Mouse (Mus musculus) hindbrain, embryonic 12.5 days (tissue): ENCODE measurements around the gene Prr13. TPM values are rescaled to one million over a fixed set of nuclear protein-coding genes. Genes with fewer than 3 reads are reported as not detected.

Source experiments
- ATAC-seq: fragments of 200-750 bp; cut with Nextera tagmentation; 2 replicates; pipeline ENCODE4 v1.8.0; 2017; ENCODE audit warnings: moderate TSS enrichment; ENCODE audit not compliant: low FRiP score
- H3K27ac ChIP-seq: fragments of 300-500 bp; sonication (generic); 2 replicates; pipeline ENCODE4 v1.5.1; 2016; ENCODE audit warnings: mild to moderate bottlenecking
- H3K27me3 ChIP-seq: fragments of 300-500 bp; sonication (generic); 2 replicates; pipeline ENCODE4 v1.6.1; 2016; ENCODE audit warnings: mild to moderate bottlenecking
- H3K36me3 ChIP-seq: fragments of 300-500 bp; sonication (generic); 2 replicates; pipeline ENCODE4 v1.6.1; 2016; ENCODE audit warnings: mild to moderate bottlenecking
- H3K4me1 ChIP-seq: fragments of 300-500 bp; sonication (generic); 2 replicates; pipeline ENCODE4 v1.6.1; 2016
- H3K4me2 ChIP-seq: fragments of 300-500 bp; sonication (generic); replicated peaks from 2 replicates; pipeline ENCODE4 v1.6.1; 2016; ENCODE audit warnings: mild to moderate bottlenecking
- H3K4me3 ChIP-seq: fragments of 300-500 bp; sonication (generic); 2 replicates; pipeline ENCODE4 v1.5.1; 2016; ENCODE audit warnings: mild to moderate bottlenecking
- H3K9ac ChIP-seq: fragments of 300-500 bp; sonication (generic); 2 replicates; pipeline ENCODE4 v1.6.1; 2016; ENCODE audit warnings: mild to moderate bottlenecking, moderate library complexity
- H3K9me3 ChIP-seq: fragments of 300-500 bp; sonication (generic); replicated peaks from 2 replicates; pipeline ENCODE4 v1.6.1; 2016; ENCODE audit warnings: mild to moderate bottlenecking
- WGBS: fragments of 180-500 bp; shearing (Covaris S2); methylation state at CpG from one replicate; pipeline ENCODE4 v1.1.7; 2016; 5-methylcytosine and 5-hydroxymethylcytosine counted together
- polyA plus RNA-seq: library from polyadenylated mRNA; unstranded; fragments of >200 nt; fragmentation: Nextera tagmentation; extraction: Ambion mirVana; gene quantifications from 2 replicates; pipeline ENCODE4 v1.2.1, GENCODE M21; 2016

The Prr13 gene
- polyA plus RNA-seq, 1 experiment from 2014 or later, result 89.7 TPM

DNA sequence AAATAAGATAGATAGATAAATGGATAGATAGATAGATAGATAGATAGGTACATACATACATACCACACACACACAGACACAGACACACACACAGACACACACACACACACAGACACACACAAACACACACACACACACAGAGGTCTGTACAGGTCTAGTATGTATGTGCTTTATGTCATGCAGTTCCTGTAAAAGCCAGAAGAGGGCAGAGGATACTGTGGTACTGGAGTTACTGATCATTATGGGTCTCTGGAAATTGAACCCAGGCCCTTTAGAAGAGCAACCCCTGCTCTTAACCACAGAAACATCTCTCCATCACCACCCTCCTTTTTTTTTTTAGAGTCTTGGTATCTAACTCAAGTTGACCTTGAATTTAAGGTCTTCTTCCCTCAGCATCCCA, 4.8 kb downstream of the Prr13 start:
- ATAC-seq, result no peak
- H3K27me3 ChIP-seq, result no peaks in the 10 kb centered on the region
- no peak overlapping the region for H3K9ac ChIP-seq
- H3K4me1 ChIP-seq, result peaks cover 20% of the 10 kb centered on the region
- H3K4me3 ChIP-seq, result no peak overlapping the region
- H3K27ac ChIP-seq, result no peak overlapping the region
- no peak overlapping the region for H3K4me2 ChIP-seq
- H3K9me3 ChIP-seq, result no peaks in the 10 kb centered on the region
- 0 out of 2 replicates have a peak, but pooled peaks cover 7% of the 10 kb centered on the region for H3K36me3 ChIP-seq

DNA sequence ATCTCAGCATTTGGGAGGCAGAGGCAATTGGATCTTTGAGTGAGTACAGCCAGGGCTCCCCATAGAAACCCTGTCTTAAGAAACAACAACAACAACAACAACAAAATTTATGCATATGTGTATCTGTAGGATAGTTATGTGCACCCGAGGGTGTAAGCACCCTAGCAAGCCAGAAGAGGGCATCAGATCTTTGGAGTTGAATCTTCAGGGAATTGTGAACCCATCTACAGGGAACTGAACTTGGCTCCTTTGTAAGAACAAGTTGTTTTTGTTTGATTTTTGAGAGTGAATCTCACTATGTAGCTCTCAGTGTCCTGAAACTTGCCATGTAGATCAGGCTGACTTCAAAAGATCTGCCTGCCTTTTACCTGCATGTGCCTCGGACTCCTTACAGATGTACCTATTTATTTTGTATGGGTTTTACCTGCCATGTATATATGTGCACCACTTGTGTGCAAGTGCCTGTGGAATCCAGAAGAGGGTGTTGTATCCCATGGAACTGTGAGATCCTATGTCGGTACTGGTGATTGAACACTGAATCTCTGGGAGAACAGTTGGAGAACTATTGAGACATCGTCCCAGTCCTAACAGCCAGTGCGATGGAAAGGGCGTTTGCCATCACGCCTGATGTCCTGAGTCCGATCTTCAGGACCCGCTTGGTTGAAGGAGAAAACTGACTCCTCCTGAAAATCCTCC, 10.0 kb downstream of the Prr13 start:
- Histone ChIP-seq H3K9ac (no peak overlapping the region), H3K36me3 (no peaks in the 10 kb centered on the region), H3K27me3 (no peaks in the 10 kb centered on the region), H3K27ac (no peak overlapping the region), H3K4me3 (no peak overlapping the region), H3K4me2 (no peak overlapping the region), H3K9me3 (no peaks in the 10 kb centered on the region), H3K4me1 (peaks cover 7% of the 10 kb centered on the region)
- WGBS, result 95% methylated on average over 9 of the region's 9 CpGs
- no peak for ATAC-seq

DNA sequence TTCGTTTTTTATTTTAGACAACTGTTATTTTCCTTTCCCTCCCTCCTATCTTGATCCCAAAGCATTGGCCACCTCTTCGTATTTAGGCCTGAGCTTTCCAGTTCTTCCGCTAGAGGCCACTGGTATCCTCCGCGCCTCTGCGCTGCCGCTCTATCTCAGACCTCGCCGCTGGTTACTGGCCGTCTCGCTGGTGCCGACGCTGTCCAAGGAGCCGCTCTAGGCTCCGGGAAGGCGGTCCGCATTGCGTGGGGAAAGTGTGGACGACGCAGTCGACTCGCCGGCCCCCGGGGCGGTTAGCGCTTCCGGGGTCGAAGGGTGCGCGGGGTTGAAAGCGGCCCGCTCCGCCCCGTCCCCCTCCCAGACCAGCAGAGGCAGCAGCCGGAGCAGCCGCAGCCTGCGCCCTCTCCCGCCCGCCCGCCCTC, 11.4 kb downstream of the Prr13 start, which contains the start of gene Pcbp2:
TSS of gene Pcbp2 (plus strand) at position 357 of the 422 bp plus-strand sequence.
- peak within 1 kb of the TSS; percentile 71 for H3K4me2 ChIP-seq
- WGBS, result under 1% methylated on average over 31 of the region's 40 CpGs

DNA sequence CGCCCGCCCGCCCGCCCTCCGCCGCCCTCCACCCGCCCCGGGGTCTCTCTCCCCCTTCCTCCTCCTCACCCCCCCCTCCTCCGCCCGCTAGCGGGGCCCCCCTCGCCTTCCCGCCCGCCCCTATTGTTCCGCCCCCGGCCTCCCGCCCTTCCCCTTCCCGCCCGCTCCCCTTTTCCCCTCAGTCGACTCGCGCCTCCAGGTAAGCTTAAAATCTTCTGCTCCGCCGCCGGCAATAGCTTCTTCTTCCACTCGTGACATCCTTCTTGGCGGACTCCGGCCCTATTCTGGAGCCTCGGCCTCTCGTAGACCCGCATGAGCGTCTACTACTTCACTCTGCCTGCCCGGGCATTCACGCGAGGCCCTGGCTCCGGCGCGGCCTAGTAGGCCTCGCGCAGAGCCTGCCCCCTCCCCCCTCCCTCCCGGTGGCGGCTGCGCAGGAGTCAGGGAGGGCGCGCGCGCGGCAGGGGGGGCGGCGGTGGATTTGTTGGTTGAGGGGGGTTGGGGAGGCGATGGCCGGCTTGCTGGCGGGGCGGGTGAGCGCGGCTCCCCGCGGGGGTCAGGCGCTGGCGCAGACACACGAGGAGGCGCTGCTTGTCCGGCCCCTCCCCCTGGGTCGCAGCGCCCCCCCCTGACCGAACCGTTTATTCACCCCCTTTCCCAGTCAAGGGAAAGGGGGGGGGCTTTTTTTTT, 11.9 kb downstream of the Prr13 start:
- Histone ChIP-seq H3K9ac (peak overlapping the region; percentile 93), H3K4me3 (peak overlapping the region; percentile 81), H3K27me3 (no peaks in the 10 kb centered on the region), H3K4me1 (peaks cover 7% of the 10 kb centered on the region), H3K4me2 (peak overlapping the region; percentile 71), H3K36me3 (peaks cover 19% of the 10 kb centered on the region), H3K27ac (peak overlapping the region; percentile 98), H3K9me3 (no peaks in the 10 kb centered on the region)
- ATAC-seq, result peak; percentile 82
- under 1% methylated on average over 30 of the region's 67 CpGs for WGBS

More for the DNA sequence above, 11.4 kb downstream of the Prr13 start, which contains the start of gene Pcbp2:
- Histone ChIP-seq H3K4me3 (peak within 1 kb of the TSS; percentile 81), H3K27me3 (no peaks in the 10 kb centered on the region), H3K27ac (peak within 1 kb of the TSS; percentile 98), H3K9me3 (no peaks in the 10 kb centered on the region), H3K9ac (peak within 1 kb of the TSS; percentile 93), H3K36me3 (peaks cover 13% of the 10 kb centered on the region), H3K4me1 (peaks cover 7% of the 10 kb centered on the region)
- peak; percentile 99 for ATAC-seq

DNA sequence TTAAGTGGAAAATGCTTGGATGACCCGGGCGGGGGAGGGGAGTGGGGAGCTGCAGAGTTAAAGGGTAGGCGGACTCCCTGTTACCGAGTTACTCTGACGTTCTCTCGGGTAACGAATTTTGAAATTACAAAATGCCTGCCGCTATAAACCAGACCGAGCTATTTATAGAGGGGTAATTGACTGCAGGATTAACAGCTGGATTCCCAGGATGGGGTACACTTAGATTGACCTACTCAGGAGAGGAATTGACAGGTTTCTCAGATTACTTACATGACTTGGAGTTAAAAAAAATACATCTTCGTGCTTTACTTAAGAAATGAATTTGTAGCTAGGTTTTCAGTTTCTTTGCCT, 12.4 kb downstream of the Prr13 start:
- ATAC-seq, result peak; percentile 0; the same call in 1 of the 2 replicates
- Histone ChIP-seq H3K27me3 (no peaks in the 10 kb centered on the region), H3K4me2 (peak overlapping the region; percentile 71), H3K36me3 (peaks cover 24% of the 10 kb centered on the region), H3K4me1 (peaks cover 7% of the 10 kb centered on the region), H3K9ac (peak overlapping the region; percentile 93), H3K27ac (peak overlapping the region; percentile 98), H3K9me3 (no peaks in the 10 kb centered on the region), H3K4me3 (peak overlapping the region; percentile 81)
- 0% methylated on average over 10 of the region's 10 CpGs for WGBS

DNA sequence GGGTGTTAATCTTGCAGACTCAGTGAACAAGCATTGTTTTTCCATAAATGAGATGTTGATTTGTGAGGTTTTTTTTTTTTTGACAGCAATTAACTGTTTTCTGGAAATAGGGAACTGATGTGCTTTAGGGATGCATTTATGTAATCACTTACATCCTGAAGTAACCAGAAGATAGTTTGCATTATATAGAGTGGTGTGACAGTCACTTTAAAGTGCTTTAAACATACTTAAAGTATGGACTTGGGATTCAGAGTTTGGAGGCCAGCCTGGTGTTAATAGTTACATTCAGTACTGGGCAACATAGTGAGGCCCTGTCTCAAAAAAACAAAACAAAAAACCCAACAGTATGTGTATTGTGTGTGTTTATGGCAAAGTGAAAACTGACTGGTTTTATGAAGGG, 12.9 kb downstream of the Prr13 start:
- Histone ChIP-seq H3K9ac (peak overlapping the region; percentile 93), H3K4me1 (peaks cover 7% of the 10 kb centered on the region), H3K27ac (no peak overlapping the region), H3K4me3 (peak overlapping the region; percentile 81), H3K9me3 (no peaks in the 10 kb centered on the region), H3K27me3 (no peaks in the 10 kb centered on the region), H3K4me2 (peak overlapping the region; percentile 71), H3K36me3 (peaks cover 27% of the 10 kb centered on the region)
- no peak for ATAC-seq

DNA sequence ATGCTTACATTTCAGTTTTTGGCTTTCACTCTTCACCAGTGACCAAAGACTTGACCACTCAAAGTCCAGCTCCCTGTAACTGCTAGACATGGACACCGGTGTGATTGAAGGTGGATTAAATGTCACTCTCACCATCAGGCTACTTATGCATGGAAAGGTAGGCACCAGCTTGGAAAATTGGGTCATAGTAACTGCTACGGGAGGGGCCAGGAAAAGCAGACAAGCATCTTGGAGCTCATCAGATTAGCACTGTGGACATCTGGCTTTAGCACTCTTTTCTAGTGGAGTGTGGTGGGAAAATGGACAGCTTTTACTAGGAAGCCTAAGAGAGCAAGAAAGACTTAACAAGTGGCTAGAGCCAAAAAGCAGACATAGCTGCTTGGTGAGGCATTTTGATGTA, 14.4 kb downstream of the Prr13 start:
- H3K4me1 ChIP-seq, result peaks cover 7% of the 10 kb centered on the region
- 74% methylated on average over 2 of the region's 2 CpGs for WGBS
- H3K27me3 ChIP-seq, result no peaks in the 10 kb centered on the region
- H3K27ac ChIP-seq, result no peak overlapping the region
- H3K9me3 ChIP-seq, result no peaks in the 10 kb centered on the region
- 0 out of 2 replicates have a peak overlapping the region, but pooled peaks have one; percentile 14 for H3K4me2 ChIP-seq
- H3K9ac ChIP-seq, result no peak overlapping the region
- peaks cover 35% of the 10 kb centered on the region for H3K36me3 ChIP-seq
- no peak overlapping the region for H3K4me3 ChIP-seq
- ATAC-seq, result no peak

DNA sequence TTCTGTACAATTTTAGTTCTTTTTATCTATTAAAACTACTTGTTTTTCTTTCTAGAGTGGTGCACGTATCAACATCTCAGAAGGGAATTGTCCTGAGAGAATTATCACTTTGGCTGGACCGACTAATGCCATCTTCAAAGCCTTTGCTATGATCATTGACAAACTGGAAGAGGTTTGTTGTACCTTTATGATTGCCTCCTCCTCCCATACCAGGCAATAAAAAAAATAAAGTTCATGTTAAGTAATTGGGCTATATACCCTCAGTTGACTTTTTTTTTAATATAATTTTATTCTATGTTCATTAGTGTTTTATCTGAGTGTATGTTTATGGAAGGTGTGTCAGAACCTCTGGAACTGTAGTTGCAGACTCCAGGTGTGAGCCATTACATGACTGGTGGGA, 15.7 kb downstream of the Prr13 start:
- H3K9ac ChIP-seq, result no peak overlapping the region
- H3K27me3 ChIP-seq, result no peaks in the 10 kb centered on the region
- no peak overlapping the region for H3K4me2 ChIP-seq
- no peak for ATAC-seq
- H3K4me1 ChIP-seq, result peaks cover 7% of the 10 kb centered on the region
- H3K4me3 ChIP-seq, result no peak overlapping the region
- peaks cover 46% of the 10 kb centered on the region for H3K36me3 ChIP-seq
- no peak overlapping the region for H3K27ac ChIP-seq
- H3K9me3 ChIP-seq, result no peaks in the 10 kb centered on the region
- WGBS, result 93% methylated on average over 2 of the region's 2 CpGs

DNA sequence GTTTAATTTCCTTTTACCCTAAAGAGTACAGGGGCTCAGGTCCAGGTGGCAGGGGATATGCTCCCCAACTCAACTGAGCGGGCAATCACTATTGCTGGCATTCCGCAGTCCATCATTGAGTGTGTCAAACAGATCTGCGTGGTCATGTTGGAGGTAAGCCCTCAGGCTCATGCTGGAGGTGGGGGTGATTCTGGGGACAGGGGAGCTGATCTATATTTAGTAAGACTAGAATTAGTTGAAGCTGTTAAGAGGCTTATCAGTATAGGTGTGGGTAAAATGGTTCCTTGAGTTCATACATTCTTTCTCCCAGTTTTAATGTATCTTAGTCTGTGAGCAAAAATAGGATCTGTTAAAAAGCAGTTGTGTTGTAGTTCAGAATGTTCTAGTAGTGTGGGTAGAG, 24.3 kb downstream of the Prr13 start:
- Histone ChIP-seq H3K36me3 (peaks cover 75% of the 10 kb centered on the region), H3K4me2 (no peak overlapping the region), H3K4me1 (no peaks in the 10 kb centered on the region), H3K9ac (no peak overlapping the region), H3K27ac (no peak overlapping the region), H3K27me3 (no peaks in the 10 kb centered on the region), H3K4me3 (no peak overlapping the region), H3K9me3 (no peaks in the 10 kb centered on the region)
- 95% methylated on average over 3 of the region's 3 CpGs for WGBS
- ATAC-seq, result no peak

DNA sequence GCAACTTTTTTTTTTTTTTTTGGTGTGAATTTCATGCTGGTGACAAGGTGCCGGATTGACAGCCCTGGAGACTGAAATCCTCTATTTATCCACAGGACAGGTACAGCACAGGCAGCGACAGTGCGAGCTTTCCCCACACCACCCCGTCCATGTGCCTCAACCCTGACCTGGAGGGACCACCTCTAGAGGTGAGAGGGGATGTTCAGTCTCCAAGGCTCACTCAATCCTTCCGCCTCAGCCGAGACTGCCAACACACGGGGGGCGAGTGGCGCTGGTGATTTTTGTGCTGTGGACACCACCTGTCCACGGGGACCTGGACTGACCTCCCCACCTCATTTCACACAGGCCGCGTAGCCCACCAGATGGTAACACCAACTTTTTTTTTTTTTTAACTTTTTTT, 27.0 kb downstream of the Prr13 start:
- Histone ChIP-seq H3K4me3 (no peak overlapping the region), H3K27me3 (no peaks in the 10 kb centered on the region), H3K27ac (no peak overlapping the region), H3K36me3 (peaks cover 86% of the 10 kb centered on the region), H3K9ac (no peak overlapping the region), H3K4me2 (no peak overlapping the region), H3K4me1 (no peaks in the 10 kb centered on the region), H3K9me3 (no peaks in the 10 kb centered on the region)
- 94% methylated on average over 12 of the region's 12 CpGs for WGBS
- no peak for ATAC-seq

DNA sequence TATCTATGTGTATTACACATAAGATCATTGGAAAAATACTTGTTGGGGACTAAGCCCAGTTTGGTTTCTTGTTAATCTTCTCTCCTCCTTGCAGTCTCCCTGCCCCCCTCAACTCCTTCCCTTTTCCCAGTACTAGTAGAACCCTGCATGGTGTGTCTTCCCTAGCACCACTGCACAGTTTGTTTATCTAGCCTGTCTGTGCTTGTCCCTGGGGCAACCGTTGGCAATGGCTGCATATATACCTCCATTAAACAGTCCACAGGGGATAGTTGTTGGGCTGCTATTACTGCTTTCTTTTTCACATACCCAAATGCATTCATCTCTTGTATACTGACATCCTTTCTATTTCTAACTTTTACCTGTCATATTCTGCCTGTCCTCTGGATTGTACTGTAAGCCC, 28.8 kb downstream of the Prr13 start:
- no peak for ATAC-seq
- peaks cover 80% of the 10 kb centered on the region for H3K36me3 ChIP-seq
- no peak overlapping the region for H3K27ac ChIP-seq
- H3K4me2 ChIP-seq, result no peak overlapping the region
- H3K4me1 ChIP-seq, result no peaks in the 10 kb centered on the region
- WGBS, result 65% methylated on average over 1 of the region's 1 CpGs
- H3K9ac ChIP-seq, result no peak overlapping the region
- H3K9me3 ChIP-seq, result no peaks in the 10 kb centered on the region
- no peak overlapping the region for H3K4me3 ChIP-seq
- H3K27me3 ChIP-seq, result no peaks in the 10 kb centered on the region

DNA sequence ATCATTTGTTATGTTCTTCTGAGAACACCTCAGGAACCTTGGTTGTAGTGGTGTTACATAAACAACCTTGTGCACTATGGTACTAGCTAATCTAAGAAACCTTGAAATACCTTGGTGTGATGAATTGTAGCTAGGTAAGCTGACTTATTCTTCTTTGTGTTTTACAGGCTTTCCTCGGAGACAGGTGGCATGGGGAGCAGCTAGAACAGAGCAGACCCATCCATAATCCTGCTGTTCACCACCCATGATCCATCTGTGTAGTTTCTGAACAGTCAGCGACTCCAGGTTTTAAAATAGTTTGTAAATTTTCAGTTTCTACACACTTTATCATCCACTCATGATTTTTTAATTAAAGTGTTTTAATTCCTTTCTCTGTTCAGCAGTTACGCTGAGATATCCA, 39.5 kb downstream of the Prr13 start:
- 92% methylated on average over 3 of the region's 3 CpGs for WGBS
- Histone ChIP-seq H3K27ac (no peak overlapping the region), H3K4me2 (no peak overlapping the region), H3K9ac (no peak overlapping the region), H3K4me3 (no peak overlapping the region), H3K9me3 (no peaks in the 10 kb centered on the region), H3K27me3 (no peaks in the 10 kb centered on the region), H3K36me3 (peaks cover 86% of the 10 kb centered on the region), H3K4me1 (no peaks in the 10 kb centered on the region)
- ATAC-seq, result no peak

DNA sequence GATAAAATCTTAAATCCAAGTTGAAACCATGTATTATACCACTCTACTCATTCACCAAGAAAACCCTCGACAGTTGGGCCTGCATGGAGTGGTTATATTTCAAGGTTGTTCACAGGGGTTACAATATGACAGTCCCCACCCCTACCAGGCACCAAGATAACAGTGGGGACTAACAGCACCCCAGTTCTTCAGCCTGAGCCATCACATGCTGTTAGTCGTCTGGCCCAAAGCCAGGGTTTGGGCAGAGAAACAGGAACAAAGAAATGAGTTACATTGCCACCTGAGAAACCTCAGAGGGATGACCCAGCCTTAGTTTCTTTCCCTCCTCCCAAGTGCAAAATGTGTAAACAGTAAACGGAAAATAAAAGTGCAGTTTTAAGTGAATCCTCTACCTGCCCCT, 40.5 kb downstream of the Prr13 start:
- H3K27ac ChIP-seq, result no peak overlapping the region
- H3K4me2 ChIP-seq, result no peak overlapping the region
- no peaks in the 10 kb centered on the region for H3K9me3 ChIP-seq
- H3K36me3 ChIP-seq, result peaks cover 88% of the 10 kb centered on the region
- H3K9ac ChIP-seq, result no peak overlapping the region
- H3K27me3 ChIP-seq, result no peaks in the 10 kb centered on the region
- 81% methylated on average over 3 of the region's 3 CpGs for WGBS
- ATAC-seq, result no peak
- H3K4me3 ChIP-seq, result no peak overlapping the region
- H3K4me1 ChIP-seq, result no peaks in the 10 kb centered on the region
